Mouse (Mus musculus) forebrain, embryonic 16.5 days (tissue): Measurements from ENCODE around the gene 1700019D03Rik. TPM values are rescaled to one million over a fixed set of nuclear protein-coding genes. Genes with fewer than 3 reads are reported as not detected.

ENCODE experiments used
- ATAC-seq: fragments of 200-750 bp; cut with Nextera tagmentation; 2 replicates; pipeline ENCODE4 v1.8.0; 2017; ENCODE audit warnings: mild to moderate bottlenecking, moderate library complexity
- H3K27ac ChIP-seq: fragments of 300-500 bp; sonication (generic); 2 replicates; pipeline ENCODE4 v1.5.1; 2014; ENCODE audit warnings: low read length, control low read depth
- H3K27me3 ChIP-seq: fragments of 300-500 bp; sonication (generic); replicated peaks from 2 replicates; pipeline ENCODE4 v1.6.1; 2014; ENCODE audit warnings: low read length; ENCODE audit not compliant: control insufficient read depth, insufficient read depth
- H3K36me3 ChIP-seq: fragments of 300-500 bp; sonication (generic); 2 replicates; pipeline ENCODE4 v1.6.1; 2014; ENCODE audit not compliant: control insufficient read depth, insufficient read depth
- H3K4me1 ChIP-seq: fragments of 300-500 bp; sonication (generic); replicated peaks from 2 replicates; pipeline ENCODE4 v1.6.1; 2014; ENCODE audit warnings: low read length; ENCODE audit not compliant: control insufficient read depth, insufficient read depth
- H3K4me2 ChIP-seq: fragments of 300-500 bp; sonication (generic); 2 replicates; pipeline ENCODE4 v1.6.1; 2014; ENCODE audit warnings: mild to moderate bottlenecking, low read length, control low read depth
- H3K4me3 ChIP-seq: fragments of 300-500 bp; sonication (generic); replicated peaks from 2 replicates; pipeline ENCODE4 v1.5.1; 2014; ENCODE audit warnings: mild to moderate bottlenecking, low read length, control low read depth
- H3K9ac ChIP-seq: fragments of 300-500 bp; sonication (generic); replicated peaks from 2 replicates; pipeline ENCODE4 v1.6.1; 2014; ENCODE audit warnings: low read depth, low read length, control low read depth
- H3K9me3 ChIP-seq: fragments of 300-500 bp; sonication (generic); 2 replicates; pipeline ENCODE4 v1.6.1; 2016; ENCODE audit warnings: low read length; ENCODE audit not compliant: control insufficient read depth
- WGBS: fragments of 180-500 bp; shearing (Covaris S2); extraction: QIAGEN DNeasy Blood & Tissue Kit; methylation state at CpG from one replicate; pipeline ENCODE4 v1.1.7; 2014; 5-methylcytosine and 5-hydroxymethylcytosine counted together
- polyA plus RNA-seq: library from polyadenylated mRNA; unstranded; fragments of >200 nt; fragmentation: Nextera tagmentation; extraction: Ambion mirVana; gene quantifications from 2 replicates; pipeline ENCODE4 v1.2.1, GENCODE M21; 2015

1700019D03Rik gene
- polyA plus RNA-seq, result 2.9 and 3.6 TPM in 2 replicates

DNA sequence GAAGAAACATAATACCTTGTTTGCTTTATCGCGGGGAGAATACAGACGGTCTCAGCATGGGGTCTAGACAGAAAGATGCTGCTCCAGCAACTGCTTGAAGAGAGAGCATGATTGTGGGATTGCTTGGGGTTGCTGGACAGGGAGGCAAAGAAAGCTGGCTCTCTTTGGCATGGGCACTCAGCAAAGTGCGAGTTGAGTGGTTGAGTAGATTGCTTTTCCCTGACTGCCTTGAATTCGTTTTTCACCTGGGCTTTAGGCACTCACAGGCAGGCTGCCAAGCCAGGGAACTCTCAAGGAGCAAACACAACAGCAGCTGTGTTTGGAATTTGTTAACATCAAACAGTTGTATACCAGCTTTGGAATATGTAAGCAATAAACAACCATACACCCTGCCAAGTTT lies at the start of gene 1700019D03Rik:
TSS of gene 1700019D03Rik (minus strand) at position 101 of the 400 bp plus-strand sequence.
- Histone ChIP-seq H3K4me2 (no peak within 1 kb of the TSS), H3K4me3 (no peak within 1 kb of the TSS), H3K36me3 (no peaks in the 10 kb centered on the region), H3K27me3 (no peaks in the 10 kb centered on the region), H3K9me3 (no peaks in the 10 kb centered on the region), H3K27ac (peak within 1 kb of the TSS; percentile 87), H3K4me1 (no peaks in the 10 kb centered on the region; the same call in 1 of the 2 replicates), H3K9ac (no peak within 1 kb of the TSS)
- 57% methylated on average over 5 of the region's 5 CpGs for WGBS
- no peak for ATAC-seq

DNA sequence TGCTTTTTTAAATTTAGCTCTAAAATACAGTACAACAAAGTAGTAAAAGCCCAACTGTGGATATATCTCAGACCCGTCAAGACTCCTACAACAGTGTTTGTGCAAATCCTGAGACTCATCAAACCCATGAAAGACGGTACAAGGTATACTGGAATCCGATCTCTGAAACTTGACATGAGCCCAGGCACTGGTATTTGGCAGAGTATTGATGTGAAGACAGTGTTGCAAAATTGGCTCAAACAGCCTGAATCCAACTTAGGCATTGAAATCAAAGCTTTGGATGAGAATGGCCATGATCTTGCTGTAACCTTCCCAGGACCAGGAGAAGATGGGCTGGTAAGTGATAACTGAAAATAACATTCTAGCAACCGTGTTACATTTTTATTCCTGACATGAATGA lies 43.9 kb upstream of the 1700019D03Rik start:
- Histone ChIP-seq H3K9me3 (no peaks in the 10 kb centered on the region), H3K27ac (no peak overlapping the region), H3K36me3 (no peaks in the 10 kb centered on the region), H3K4me3 (no peak overlapping the region), H3K9ac (no peak overlapping the region), H3K4me1 (peaks cover 14% of the 10 kb centered on the region), H3K27me3 (no peaks in the 10 kb centered on the region), H3K4me2 (no peak overlapping the region)
- WGBS, result 81% methylated on average over 4 of the region's 4 CpGs
- ATAC-seq, result no peak

DNA sequence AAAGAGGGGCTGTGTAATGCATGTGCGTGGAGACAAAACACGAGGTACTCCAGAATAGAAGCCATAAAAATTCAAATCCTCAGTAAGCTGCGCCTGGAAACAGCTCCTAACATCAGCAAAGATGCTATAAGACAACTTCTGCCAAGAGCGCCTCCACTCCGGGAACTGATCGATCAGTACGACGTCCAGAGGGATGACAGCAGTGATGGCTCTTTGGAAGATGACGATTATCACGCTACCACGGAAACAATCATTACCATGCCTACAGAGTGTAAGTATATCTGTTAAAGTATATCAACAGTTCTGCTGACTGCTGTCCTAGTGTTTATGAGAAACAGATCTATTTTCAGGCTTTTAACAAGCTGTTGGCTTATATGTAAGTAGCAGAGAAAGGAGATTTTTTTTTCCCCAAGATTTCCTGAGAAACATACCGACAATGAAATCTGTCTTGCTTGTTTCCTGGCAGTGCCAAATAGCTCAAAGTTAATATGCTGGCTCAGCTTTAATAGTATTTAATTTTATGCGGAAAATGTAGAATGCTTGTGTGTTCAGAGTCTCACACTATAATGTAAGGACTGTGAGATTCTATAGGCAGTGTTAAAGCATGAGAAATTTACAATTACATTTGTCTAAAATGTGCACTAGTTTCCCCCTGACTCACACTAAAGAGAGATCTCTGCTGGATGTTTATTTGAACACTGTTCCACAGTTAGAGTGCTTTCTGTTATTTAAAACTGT lies 42.1 kb upstream of the 1700019D03Rik start:
- H3K9me3 ChIP-seq, result no peaks in the 10 kb centered on the region
- H3K4me3 ChIP-seq, result 0 out of 2 replicates have a peak overlapping the region, but pooled peaks have one; percentile 8
- H3K27me3 ChIP-seq, result no peaks in the 10 kb centered on the region
- 40% methylated on average over 13 of the region's 13 CpGs for WGBS
- no peak overlapping the region; the same call in 1 of the 2 replicates for H3K9ac ChIP-seq
- H3K4me2 ChIP-seq, result peak overlapping the region; percentile 33
- peaks cover 14% of the 10 kb centered on the region for H3K4me1 ChIP-seq
- H3K36me3 ChIP-seq, result no peaks in the 10 kb centered on the region
- peak; percentile 92 for ATAC-seq
- peak overlapping the region; percentile 50; the same call in 1 of the 2 replicates for H3K27ac ChIP-seq

DNA sequence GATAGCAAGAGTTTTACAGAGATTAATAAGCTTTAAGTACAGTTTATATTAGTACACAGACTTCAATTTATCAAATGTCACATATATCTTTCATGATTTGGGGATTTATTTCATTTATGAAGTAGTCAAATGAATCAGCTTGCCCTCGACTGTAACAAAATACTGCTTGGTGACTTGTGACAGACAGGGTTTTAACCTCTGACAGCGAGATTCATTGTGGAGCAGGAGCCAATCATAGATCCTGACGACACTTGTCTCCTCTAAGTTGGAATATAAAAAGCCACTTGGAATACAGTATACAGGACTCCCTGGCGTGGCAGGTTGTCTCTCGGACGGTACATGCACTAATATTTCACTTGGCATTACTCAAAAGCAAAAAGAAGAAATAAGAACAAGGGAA lies 41.4 kb upstream of the 1700019D03Rik start, which contains the start of gene Mstn:
TSS of gene Mstn (plus strand) at position 301 of the 400 bp plus-strand sequence.
- Histone ChIP-seq H3K4me2 (peak within 1 kb of the TSS; percentile 33), H3K4me3 (0 out of 2 replicates have a peak within 1 kb of the TSS, but pooled peaks have one; percentile 8), H3K27ac (peak within 1 kb of the TSS; percentile 50; the same call in 1 of the 2 replicates), H3K9ac (peak within 1 kb of the TSS; percentile 6; the same call in 1 of the 2 replicates), H3K36me3 (no peaks in the 10 kb centered on the region), H3K9me3 (no peaks in the 10 kb centered on the region), H3K4me1 (peaks cover 14% of the 10 kb centered on the region), H3K27me3 (no peaks in the 10 kb centered on the region)
- no peak for ATAC-seq
- 47% methylated on average over 6 of the region's 6 CpGs for WGBS

- H3K4me3 ChIP-seq, result no peak overlapping the region
- H3K9me3 ChIP-seq, result no peaks in the 10 kb centered on the region
- H3K36me3 ChIP-seq, result no peaks in the 10 kb centered on the region
- H3K27me3 ChIP-seq, result no peaks in the 10 kb centered on the region
- 0 out of 2 replicates have a peak overlapping the region, but pooled peaks have one; percentile 6 for H3K9ac ChIP-seq
- peaks cover 14% of the 10 kb centered on the region for H3K4me1 ChIP-seq
- WGBS, result 19% methylated on average over 8 of the region's 8 CpGs
- no peak overlapping the region for H3K27ac ChIP-seq
- ATAC-seq, result no peak
- H3K4me2 ChIP-seq, result no peak overlapping the region
Observed at GRCm38 (mm10) chr1:53060499-53060898, 40.5 kb upstream of the 1700019D03Rik start.

DNA sequence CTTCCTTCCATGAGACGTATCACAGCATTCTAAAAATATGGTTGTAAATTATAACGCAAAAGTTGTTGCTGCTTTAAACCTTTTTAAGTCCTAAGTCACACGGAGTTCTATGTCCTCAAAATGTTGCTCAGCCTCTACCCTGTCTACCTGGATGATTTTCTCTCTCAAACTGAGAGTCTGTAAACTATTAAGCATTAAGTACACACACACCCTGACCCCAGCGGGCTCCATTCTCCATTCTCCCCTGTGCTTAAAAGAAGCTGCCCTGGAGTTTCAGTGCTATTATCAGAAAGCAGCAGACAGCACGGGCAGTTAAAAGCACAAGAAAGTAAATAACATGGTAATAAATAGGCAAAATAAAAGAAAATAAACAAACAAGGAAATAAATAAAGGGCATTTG lies 39.1 kb upstream of the 1700019D03Rik start:
- Histone ChIP-seq H3K9me3 (no peaks in the 10 kb centered on the region), H3K4me2 (no peak overlapping the region), H3K27ac (no peak overlapping the region), H3K36me3 (no peaks in the 10 kb centered on the region), H3K27me3 (no peaks in the 10 kb centered on the region), H3K4me3 (no peak overlapping the region), H3K9ac (no peak overlapping the region), H3K4me1 (peaks cover 14% of the 10 kb centered on the region)
- WGBS, result 78% methylated on average over 5 of the region's 5 CpGs
- ATAC-seq, result no peak

DNA sequence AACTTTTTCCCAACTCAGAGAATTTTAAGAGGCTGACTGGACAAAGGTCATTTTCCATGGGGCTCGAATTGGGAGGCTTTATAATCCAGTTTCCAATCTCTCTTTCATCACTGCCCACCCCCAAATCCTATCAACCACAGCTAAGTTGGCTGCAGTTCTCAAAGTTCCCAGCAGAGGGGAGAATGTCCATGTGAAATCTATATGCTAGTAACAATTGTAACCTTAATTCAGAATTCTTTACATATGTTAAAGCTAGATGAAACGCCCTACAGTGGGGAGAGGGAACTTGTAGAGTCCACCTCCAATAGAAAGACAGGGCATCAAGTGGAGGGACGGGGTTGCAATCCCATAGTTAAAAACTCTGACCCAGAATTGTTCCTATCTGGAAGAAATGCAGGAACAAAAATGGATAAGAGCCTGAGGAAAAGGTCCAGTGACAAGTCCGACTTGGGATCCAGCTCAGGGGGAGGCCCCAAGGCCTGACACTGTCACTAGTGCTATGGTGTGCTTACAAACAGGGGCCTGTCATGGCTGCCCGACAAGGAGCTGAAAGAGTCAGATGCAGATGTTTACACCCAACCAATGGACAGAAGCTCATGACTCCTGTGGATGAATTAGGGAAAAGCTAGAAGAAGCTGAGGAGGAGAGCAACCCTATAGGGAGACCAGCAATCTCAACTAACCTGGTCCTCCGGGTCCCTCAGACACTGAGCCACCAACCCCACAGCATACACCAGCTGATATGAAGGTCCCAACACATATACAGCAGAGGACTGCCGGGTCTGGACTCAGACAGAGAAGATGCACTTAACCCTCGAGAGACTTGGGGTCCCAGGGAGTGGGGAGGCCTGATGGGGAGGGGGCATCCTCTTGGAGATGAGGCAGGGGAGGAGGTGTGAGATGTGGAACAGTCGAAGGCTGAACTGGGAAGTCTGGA lies 33.4 kb upstream of the 1700019D03Rik start:
- 50% methylated on average over 9 of the region's 9 CpGs for WGBS
- Histone ChIP-seq H3K36me3 (no peaks in the 10 kb centered on the region), H3K9me3 (no peaks in the 10 kb centered on the region), H3K4me1 (no peaks in the 10 kb centered on the region), H3K27me3 (no peaks in the 10 kb centered on the region), H3K4me2 (no peak overlapping the region), H3K27ac (no peak overlapping the region), H3K9ac (no peak overlapping the region), H3K4me3 (no peak overlapping the region)
- peak; percentile 79; the same call in 1 of the 2 replicates for ATAC-seq

DNA sequence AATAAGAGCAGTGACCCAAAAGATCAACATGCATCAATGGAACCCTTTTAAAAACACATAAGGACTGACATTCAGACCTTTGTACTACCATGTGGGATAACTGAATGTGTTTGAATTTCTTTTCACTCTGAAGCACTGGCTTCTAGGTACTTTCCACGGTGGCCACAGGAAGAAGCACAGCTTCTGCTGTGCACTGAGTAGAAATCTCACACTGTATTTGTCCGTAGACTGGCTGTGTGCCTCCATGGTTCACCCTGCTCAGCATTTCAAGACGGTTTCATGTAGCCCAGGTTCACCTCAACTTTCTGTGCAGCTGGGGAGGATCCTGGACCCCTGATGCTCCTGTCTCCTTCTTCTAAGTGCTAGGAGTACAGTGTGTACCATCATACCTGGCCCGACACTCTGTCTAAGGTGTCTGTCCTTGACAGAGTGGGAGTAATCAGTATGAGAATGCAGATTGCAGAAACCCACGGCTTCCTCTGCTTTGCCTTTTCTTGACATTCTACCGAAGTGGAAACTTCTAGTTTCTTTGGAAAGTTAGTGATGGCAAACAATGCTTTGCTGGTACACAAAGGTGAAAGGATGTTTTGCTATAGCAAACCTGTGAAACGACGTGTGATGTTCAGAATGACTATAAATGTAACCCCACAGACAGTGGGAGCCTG lies 29.9 kb upstream of the 1700019D03Rik start:
- no peaks in the 10 kb centered on the region for H3K4me1 ChIP-seq
- no peaks in the 10 kb centered on the region for H3K27me3 ChIP-seq
- H3K9ac ChIP-seq, result no peak overlapping the region
- H3K9me3 ChIP-seq, result no peaks in the 10 kb centered on the region
- WGBS, result 80% methylated on average over 8 of the region's 8 CpGs
- H3K4me3 ChIP-seq, result no peak overlapping the region
- ATAC-seq, result no peak
- no peak overlapping the region for H3K27ac ChIP-seq
- H3K4me2 ChIP-seq, result no peak overlapping the region
- H3K36me3 ChIP-seq, result no peaks in the 10 kb centered on the region
